Mouse (Mus musculus): ENCODE measurements around the gene Borcs6. TPM values are rescaled to one million over a fixed set of nuclear protein-coding genes. Genes with fewer than 3 reads are reported as not detected.
"Not testable (repeated sequence)": the region's sequence is repeated elsewhere in the genome, so short reads cannot be mapped to it uniquely, and the experiment has no call there.

Gene Borcs6
- polyA plus RNA-seq (2015; fragmentation: Nextera tagmentation; extraction: Ambion mirVana), result 20.1 and 21.9 TPM in 2 replicates

GRCm38 (mm10) chr11:69059357-69059974, at the start of gene Borcs6:
Gene Borcs6 (plus strand): TSS chr11:69059717.
- DNase-seq (ENCODE audit: low spot score), result peak; percentile 100
- peak within 1 kb of the TSS; percentile 88 for H3K4me3 ChIP-seq (ENCODE audit: low read depth, low read length)
- under 1% methylated on average over 53 of the region's 64 CpGs for WGBS
- TF ChIP-seq EP300 (IDR thresholded peaks at IDR 0.05) (no peak; the same call in 1 of the 2 replicates), CTCF (IDR thresholded peaks at IDR 0.05) (no peak)
- no peaks in the 10 kb centered on the region for H3K9me3 ChIP-seq (ENCODE audit: low read length)
- peak; percentile 94 for ATAC-seq
- H3K36me3 ChIP-seq (ENCODE audit: insufficient read depth, low read length), result no peaks in the 10 kb centered on the region
- H3K9ac ChIP-seq (replicated peaks; ENCODE audit: low read depth), result peak within 1 kb of the TSS; percentile 91
- peak within 1 kb of the TSS; percentile 97 for H3K27ac ChIP-seq (ENCODE audit: low read length)
- H3K4me2 ChIP-seq (replicated peaks; ENCODE audit: low read depth, low read length), result peak within 1 kb of the TSS; percentile 86
- peaks cover 9% of the 10 kb centered on the region; the same call in 1 of the 2 replicates for H3K4me1 ChIP-seq (ENCODE audit: insufficient read depth, low read depth, low read length)
- H3K27me3 ChIP-seq (replicated peaks; ENCODE audit: insufficient read depth, low read length), result no peaks in the 10 kb centered on the region

- peak; percentile 17 for DNase-seq (ENCODE audit: low spot score)
- H3K27ac ChIP-seq (ENCODE audit: low read length), result no peak overlapping the region
- H3K4me1 ChIP-seq (ENCODE audit: insufficient read depth, low read depth, low read length), result no peaks in the 10 kb centered on the region
- H3K4me2 ChIP-seq (replicated peaks; ENCODE audit: low read depth, low read length), result no peak overlapping the region
- 76% methylated on average over 15 of the region's 15 CpGs for WGBS
- no peak overlapping the region for H3K4me3 ChIP-seq (ENCODE audit: low read depth, low read length)
- H3K36me3 ChIP-seq (ENCODE audit: insufficient read depth, low read length), result no peaks in the 10 kb centered on the region
- no peaks in the 10 kb centered on the region for H3K9me3 ChIP-seq (ENCODE audit: low read length)
- no peaks in the 10 kb centered on the region for H3K27me3 ChIP-seq (replicated peaks; ENCODE audit: insufficient read depth, low read length)
- no peak for TF ChIP-seq EP300 (IDR thresholded peaks at IDR 0.05)
- TF ChIP-seq CTCF (IDR thresholded peaks at IDR 0.05), result no peak
- ATAC-seq, result no peak
- no peak overlapping the region for H3K9ac ChIP-seq (replicated peaks; ENCODE audit: low read depth)
These were observed 48.9 kb upstream of the Borcs6 start for GRCm38 (mm10) chr11:69010400-69011323.

- Histone ChIP-seq H3K4me3 (ENCODE audit: low read depth, low read length) (peak overlapping the region; percentile 51; the same call in 1 of the 2 replicates), H3K27ac (ENCODE audit: low read length) (peak overlapping the region; percentile 76; the same call in 1 of the 2 replicates), H3K4me2 (replicated peaks; ENCODE audit: low read depth, low read length) (peak overlapping the region; percentile 78)
- not testable (repeated sequence) for ATAC-seq; H3K9ac ChIP-seq (replicated peaks; ENCODE audit: low read depth); DNase-seq (ENCODE audit: low spot score); H3K4me1 ChIP-seq (ENCODE audit: insufficient read depth, low read depth, low read length); H3K36me3 ChIP-seq (ENCODE audit: insufficient read depth, low read length); H3K27me3 ChIP-seq (replicated peaks; ENCODE audit: insufficient read depth, low read length); H3K9me3 ChIP-seq (ENCODE audit: low read length)
- 53% methylated on average over 2 of the region's 2 CpGs for WGBS
- peak; percentile 24; the same call in 1 of the 2 replicates for TF ChIP-seq CTCF (IDR thresholded peaks at IDR 0.05)
These were observed 48.1 kb upstream of the Borcs6 start for GRCm38 (mm10) chr11:69011445-69011844.

- Histone ChIP-seq H3K9ac (replicated peaks; ENCODE audit: low read depth) (peak overlapping the region; percentile 40), H3K27me3 (replicated peaks; ENCODE audit: insufficient read depth, low read length) (no peaks in the 10 kb centered on the region), H3K36me3 (ENCODE audit: insufficient read depth, low read length) (no peaks in the 10 kb centered on the region), H3K9me3 (ENCODE audit: low read length) (no peaks in the 10 kb centered on the region), H3K4me1 (ENCODE audit: insufficient read depth, low read depth, low read length) (peaks cover 5% of the 10 kb centered on the region; the same call in 1 of the 2 replicates), H3K4me2 (replicated peaks; ENCODE audit: low read depth, low read length) (peak overlapping the region; percentile 78), H3K4me3 (ENCODE audit: low read depth, low read length) (peak overlapping the region; percentile 51), H3K27ac (ENCODE audit: low read length) (peak overlapping the region; percentile 76)
- TF ChIP-seq EP300 (IDR thresholded peaks at IDR 0.05), result 0 out of 2 replicates have a peak, but pooled peaks have one; percentile 9
- TF ChIP-seq CTCF (IDR thresholded peaks at IDR 0.05), result no peak
- DNase-seq (ENCODE audit: low spot score) (peak; percentile 96), ATAC-seq (peak; percentile 76)
- 3% methylated on average over 18 of the region's 18 CpGs for WGBS
These were observed 47.4 kb upstream of the Borcs6 start for GRCm38 (mm10) chr11:69012071-69012601.

- Histone ChIP-seq H3K27me3 (replicated peaks; ENCODE audit: insufficient read depth, low read length) (no peaks in the 10 kb centered on the region), H3K9me3 (ENCODE audit: low read length) (no peaks in the 10 kb centered on the region), H3K4me1 (ENCODE audit: insufficient read depth, low read depth, low read length) (peaks cover 5% of the 10 kb centered on the region; the same call in 1 of the 2 replicates), H3K27ac (ENCODE audit: low read length) (peak within 1 kb of the TSS; percentile 77), H3K4me2 (replicated peaks; ENCODE audit: low read depth, low read length) (peak within 1 kb of the TSS; percentile 66), H3K4me3 (ENCODE audit: low read depth, low read length) (peak within 1 kb of the TSS; percentile 52), H3K9ac (replicated peaks; ENCODE audit: low read depth) (peak within 1 kb of the TSS; percentile 63), H3K36me3 (ENCODE audit: insufficient read depth, low read length) (no peaks in the 10 kb centered on the region)
- ATAC-seq, result peak; percentile 95
- peak; percentile 97 for DNase-seq (ENCODE audit: low spot score)
- WGBS, result 2% methylated on average over 38 of the region's 38 CpGs
- TF ChIP-seq CTCF (IDR thresholded peaks at IDR 0.05) (peak; percentile 81), EP300 (IDR thresholded peaks at IDR 0.05) (no peak)
These were observed 43.7 kb upstream of the Borcs6 start, which contains the start of gene Ctc1 for GRCm38 (mm10) chr11:69015644-69016441. Gene Ctc1 (plus strand): TSS chr11:69015911.

All from lung, postnatal 0 days (tissue).